Mouse (Mus musculus) embryonic facial prominence, embryonic 10.5 days (tissue): ENCODE results near the gene Zan. TPM values are rescaled to one million over a fixed set of nuclear protein-coding genes. Genes with fewer than 3 reads are reported as not detected.

Experiments used
- DNase-seq: peaks from one replicate; pipeline ENCODE4 v3.0.0-alpha.2; 2017; ENCODE audit warnings: low spot score
- H3K27ac ChIP-seq: fragments of 300-500 bp; sonication (generic); replicated peaks from 2 replicates; pipeline ENCODE4 v1.5.1; 2016; ENCODE audit warnings: mild to moderate bottlenecking
- H3K27me3 ChIP-seq: fragments of 300-500 bp; sonication (generic); replicated peaks from 2 replicates; pipeline ENCODE4 v1.6.1; 2016; ENCODE audit warnings: low read depth, mild to moderate bottlenecking; ENCODE audit not compliant: poor library complexity, severe bottlenecking
- H3K36me3 ChIP-seq: fragments of 300-500 bp; sonication (generic); replicated peaks from 2 replicates; pipeline ENCODE4 v1.6.1; 2016; ENCODE audit warnings: mild to moderate bottlenecking, moderate library complexity
- H3K4me1 ChIP-seq: fragments of 300-500 bp; sonication (generic); 2 replicates; pipeline ENCODE4 v1.6.1; 2016
- H3K4me3 ChIP-seq: fragments of 300-500 bp; sonication (generic); 2 replicates; pipeline ENCODE4 v1.5.1; 2016; ENCODE audit warnings: mild to moderate bottlenecking, moderate library complexity
- H3K9me3 ChIP-seq: fragments of 300-500 bp; sonication (generic); 2 replicates; pipeline ENCODE4 v1.6.1; 2016; ENCODE audit warnings: mild to moderate bottlenecking
- WGBS: fragments of 180-500 bp; shearing (Covaris S2); methylation state at CpG from one replicate; pipeline ENCODE4 v1.1.7; 2016; 5-methylcytosine and 5-hydroxymethylcytosine counted together
- polyA plus RNA-seq: library from polyadenylated mRNA; unstranded; fragments of >200 nt; fragmentation: Nextera tagmentation; extraction: Ambion mirVana; gene quantifications from 2 replicates; pipeline ENCODE4 v1.2.1, GENCODE M21; 2016

Gene Zan
- polyA plus RNA-seq, 1 experiment from 2014 or later: 0.16 TPM

DNA sequence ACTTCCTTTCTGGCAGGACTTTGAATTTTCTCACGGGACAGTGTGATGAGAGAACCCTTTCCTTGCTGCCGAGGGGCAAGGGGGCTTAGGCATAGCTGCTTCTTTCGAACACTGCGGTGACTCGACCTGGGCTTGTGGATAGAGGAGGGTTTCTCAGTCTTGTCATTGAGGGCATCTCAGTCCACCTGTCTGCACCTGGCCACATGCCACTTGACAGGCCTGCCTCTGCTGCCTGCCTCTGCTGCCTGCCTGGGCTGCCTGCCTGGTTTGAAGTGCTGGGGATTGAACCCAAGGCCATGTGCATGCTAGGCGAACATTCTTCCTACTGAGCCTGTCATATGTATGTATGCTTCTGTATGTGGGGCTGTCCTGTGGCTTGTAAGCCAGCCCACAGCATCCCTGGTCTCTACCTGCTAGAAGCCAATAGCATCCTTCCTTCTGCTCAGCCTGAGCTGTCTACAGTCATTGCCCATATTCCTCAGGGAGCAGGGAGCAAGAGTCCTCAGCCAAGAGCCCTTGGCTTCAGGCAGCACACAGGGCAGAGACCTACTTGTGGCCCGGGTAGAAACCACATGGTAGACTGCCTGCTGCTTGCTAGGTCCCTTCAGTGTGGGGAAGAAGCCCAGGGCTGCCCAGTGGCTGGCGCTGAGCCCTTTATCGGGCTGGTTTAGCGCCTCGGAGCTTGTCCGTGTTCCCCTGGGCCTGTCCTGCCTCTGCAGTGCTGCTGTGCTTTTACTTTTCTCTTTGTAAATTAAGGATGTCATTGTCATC, 37.3 kb upstream of the Zan start:
- Histone ChIP-seq H3K27me3 (no peaks in the 10 kb centered on the region), H3K36me3 (peaks cover 48% of the 10 kb centered on the region), H3K9me3 (no peaks in the 10 kb centered on the region), H3K27ac (no peak overlapping the region; the same call in 1 of the 2 replicates), H3K4me1 (peaks cover 50% of the 10 kb centered on the region), H3K4me3 (peak overlapping the region; percentile 30; the same call in 1 of the 2 replicates)
- 91% methylated on average over 12 of the region's 12 CpGs for WGBS
- DNase-seq: no peak

DNA sequence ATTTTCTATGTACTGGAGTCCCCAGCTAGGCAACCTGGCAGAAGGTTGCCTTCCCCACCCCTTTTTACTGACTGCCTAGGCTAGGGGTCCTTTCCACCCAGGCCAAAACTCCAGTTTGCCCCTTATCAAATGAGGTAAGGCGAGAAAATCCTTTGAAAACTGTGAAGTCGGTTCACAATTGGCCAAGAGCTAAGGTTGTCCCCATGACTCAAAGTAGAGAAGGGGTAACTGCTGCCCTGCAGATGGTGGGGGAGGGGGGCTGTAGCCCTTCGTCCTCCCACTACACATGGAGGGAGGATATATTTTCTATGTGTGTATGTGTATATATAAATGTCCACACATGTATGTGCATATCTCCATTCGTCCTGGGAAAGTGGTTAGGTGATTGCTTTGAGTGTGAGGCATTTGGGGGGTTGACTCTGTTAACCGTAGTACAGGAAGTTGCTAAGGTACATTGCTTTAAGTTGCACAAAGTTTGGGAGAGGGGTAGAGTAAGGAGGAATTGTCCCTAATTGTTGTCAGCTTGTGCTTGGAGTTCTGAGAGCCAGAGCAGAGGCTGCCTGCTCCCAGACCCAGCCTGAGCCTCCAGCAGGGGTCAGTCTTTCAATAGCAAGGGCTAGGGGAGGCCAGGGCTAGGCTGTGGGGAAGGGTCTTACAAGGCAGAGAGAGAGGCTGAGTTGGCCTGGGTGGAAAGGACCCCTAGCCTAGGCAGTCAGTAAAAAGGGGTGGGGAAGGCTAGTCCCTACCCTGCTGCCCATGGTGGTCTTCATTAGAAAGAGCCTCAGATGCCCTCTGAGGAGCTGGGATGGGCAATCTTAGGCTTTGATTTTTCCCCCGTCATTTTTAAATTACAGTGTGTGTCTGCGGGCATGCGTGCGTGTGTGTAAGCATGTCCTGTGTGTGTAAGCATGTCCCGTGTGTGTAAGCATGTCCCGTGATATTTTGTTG, 36.3 kb upstream of the Zan start:
- WGBS: 77% methylated on average over 11 of the region's 11 CpGs
- H3K27ac ChIP-seq: no peak overlapping the region
- peak overlapping the region; percentile 99; the same call in 1 of the 2 replicates for H3K4me3 ChIP-seq
- no peaks in the 10 kb centered on the region for H3K9me3 ChIP-seq
- peaks cover 50% of the 10 kb centered on the region for H3K4me1 ChIP-seq
- DNase-seq: peak; percentile 80
- no peaks in the 10 kb centered on the region for H3K27me3 ChIP-seq
- peaks cover 38% of the 10 kb centered on the region for H3K36me3 ChIP-seq

DNA sequence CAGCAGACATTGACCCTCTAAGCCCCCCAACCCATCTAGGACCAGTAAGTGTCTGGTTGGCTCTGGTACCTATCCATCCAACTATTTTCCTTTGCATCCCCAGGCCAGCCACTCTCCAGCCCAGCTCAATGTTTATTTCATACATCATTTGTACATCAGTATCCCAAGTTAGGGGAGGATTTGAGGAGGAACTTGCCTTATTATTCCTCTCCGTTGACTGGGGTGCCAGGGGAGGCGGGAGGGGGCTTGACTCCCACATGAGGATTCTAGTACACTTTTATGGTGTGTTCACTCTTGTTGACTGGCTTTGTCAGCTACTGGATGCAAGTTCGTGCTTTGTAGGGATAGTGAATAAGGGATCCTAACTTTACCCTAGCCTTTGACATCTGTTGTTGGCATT, 34.8 kb upstream of the Zan start:
- no peak for DNase-seq
- H3K36me3 ChIP-seq: peaks cover 24% of the 10 kb centered on the region
- WGBS: 80% methylated on average over 3 of the region's 3 CpGs
- peaks cover 50% of the 10 kb centered on the region for H3K4me1 ChIP-seq
- peak overlapping the region; percentile 99; the same call in 1 of the 2 replicates for H3K27ac ChIP-seq
- no peaks in the 10 kb centered on the region for H3K27me3 ChIP-seq
- no peaks in the 10 kb centered on the region for H3K9me3 ChIP-seq
- peak overlapping the region; percentile 99 for H3K4me3 ChIP-seq

DNA sequence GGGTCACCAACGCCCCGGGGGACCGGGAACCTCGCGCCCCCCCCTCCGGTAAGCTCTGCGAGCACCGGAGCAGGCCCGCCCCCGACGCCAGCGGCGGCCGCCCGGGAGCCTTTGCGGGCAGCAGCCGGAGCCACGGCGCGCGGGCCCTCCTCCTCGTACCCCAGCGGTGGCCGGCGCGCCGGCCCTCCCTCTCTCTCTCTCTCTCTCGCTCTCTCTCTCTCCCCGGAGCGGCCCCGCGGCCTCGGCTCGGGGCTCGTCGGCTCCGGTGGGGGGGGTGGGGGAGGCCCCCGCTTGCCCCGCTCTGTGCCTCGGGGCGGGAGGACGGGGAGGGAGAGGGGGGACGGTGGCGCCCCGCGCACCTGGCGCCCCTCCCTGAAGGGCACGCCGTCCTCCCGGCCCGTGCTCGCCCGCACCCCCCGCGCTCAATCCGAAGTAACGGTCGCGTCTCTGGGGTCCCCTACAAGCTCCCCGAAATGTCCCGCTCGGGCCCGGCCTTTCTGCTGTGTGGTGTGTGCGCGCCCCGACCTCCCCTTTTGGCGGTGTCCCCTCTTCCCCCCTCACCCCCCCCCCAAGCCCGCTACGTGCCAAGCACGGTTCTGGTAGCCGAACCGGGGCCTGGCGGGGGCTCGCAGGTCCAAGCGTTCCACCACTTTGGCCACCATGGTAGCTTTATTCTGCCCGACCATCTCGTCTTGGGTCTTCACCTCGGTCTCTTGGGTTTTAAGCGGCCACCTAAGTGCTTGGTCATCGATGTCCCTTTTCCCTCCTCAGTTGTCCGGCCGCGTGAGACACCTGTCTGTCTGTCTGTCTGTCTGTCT, 33.9 kb upstream of the Zan start:
- H3K4me3 ChIP-seq: peak overlapping the region; percentile 99
- H3K4me1 ChIP-seq: peaks cover 47% of the 10 kb centered on the region
- H3K27ac ChIP-seq: peak overlapping the region; percentile 99
- 1% methylated on average over 77 of the region's 83 CpGs for WGBS
- H3K27me3 ChIP-seq: no peaks in the 10 kb centered on the region
- H3K9me3 ChIP-seq: no peaks in the 10 kb centered on the region
- no peak for DNase-seq
- H3K36me3 ChIP-seq: peaks cover 23% of the 10 kb centered on the region

DNA sequence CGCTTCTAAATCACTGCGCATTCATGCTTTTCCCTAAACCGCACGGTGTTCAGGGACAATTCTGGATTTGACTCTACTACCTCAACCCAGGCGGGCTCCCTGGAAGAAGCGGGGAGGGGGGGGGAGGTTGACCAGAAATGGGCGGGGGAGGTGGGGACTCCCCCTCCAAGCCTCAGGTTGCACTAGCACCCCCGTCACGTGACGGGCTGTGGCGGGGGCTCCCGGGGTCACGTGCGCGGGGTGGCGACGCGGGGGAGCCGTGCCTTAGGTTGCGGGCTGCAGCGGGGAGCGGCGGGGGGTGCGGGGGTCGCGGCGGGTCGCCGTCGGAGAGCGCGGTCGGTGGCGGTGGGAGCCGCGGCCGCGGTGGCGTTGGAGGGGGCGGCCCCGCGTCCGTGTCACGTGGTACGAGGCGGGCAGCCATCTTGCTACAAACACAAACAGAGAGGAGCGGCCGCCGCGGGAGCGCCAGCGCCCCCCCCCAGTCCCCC, 33.2 kb upstream of the Zan start:
- Histone ChIP-seq H3K4me1 (peaks cover 46% of the 10 kb centered on the region), H3K27me3 (no peaks in the 10 kb centered on the region), H3K9me3 (no peaks in the 10 kb centered on the region), H3K4me3 (peak overlapping the region; percentile 99), H3K36me3 (peaks cover 21% of the 10 kb centered on the region), H3K27ac (peak overlapping the region; percentile 99)
- WGBS: 1% methylated on average over 52 of the region's 52 CpGs
- DNase-seq: peak; percentile 89

DNA sequence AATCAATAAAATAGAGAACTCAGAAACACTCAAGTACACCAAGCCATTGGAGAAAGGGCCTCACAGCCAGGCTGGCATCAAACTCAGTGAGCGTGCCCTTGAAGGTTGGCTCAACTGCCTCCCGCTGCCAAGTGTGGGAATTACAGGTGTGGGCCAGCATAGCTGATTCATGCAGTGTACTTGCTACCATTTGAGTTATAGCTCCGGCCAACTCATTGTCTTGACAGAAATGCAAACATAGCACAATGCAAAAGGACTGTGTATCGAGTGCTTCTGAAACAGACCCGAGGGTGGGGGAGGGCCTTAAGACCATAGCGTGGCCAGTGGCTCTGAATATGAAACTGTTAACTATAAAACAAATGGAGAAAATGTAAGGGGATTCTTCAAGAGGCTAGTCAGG, 27.2 kb upstream of the Zan start:
- peaks cover 17% of the 10 kb centered on the region for H3K4me1 ChIP-seq
- no peak overlapping the region for H3K4me3 ChIP-seq
- H3K27me3 ChIP-seq: no peaks in the 10 kb centered on the region
- WGBS: 87% methylated on average over 6 of the region's 6 CpGs
- H3K9me3 ChIP-seq: no peaks in the 10 kb centered on the region
- DNase-seq: no peak
- peaks cover 18% of the 10 kb centered on the region for H3K36me3 ChIP-seq
- H3K27ac ChIP-seq: no peak overlapping the region

DNA sequence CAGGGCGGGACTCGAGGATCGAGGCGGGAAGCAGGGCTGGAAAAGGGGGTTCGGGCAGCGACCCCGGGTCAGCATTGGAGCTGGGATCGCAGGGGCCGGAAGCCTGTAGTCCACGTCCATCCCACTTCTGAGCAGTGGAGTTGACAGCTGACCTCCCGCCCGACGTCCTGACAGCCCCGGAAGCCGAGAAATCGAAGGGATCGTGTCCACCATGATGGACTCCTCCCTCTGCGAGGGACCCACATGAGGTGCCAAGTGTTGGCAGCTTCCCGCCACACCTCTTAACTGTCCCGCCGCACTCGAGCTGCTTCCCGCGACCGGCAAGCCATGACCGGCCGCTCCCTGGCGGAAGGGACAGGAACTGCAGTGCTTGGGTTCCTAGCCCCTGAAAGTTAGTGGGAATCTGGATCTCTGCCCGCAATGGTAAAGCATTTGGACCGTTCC, 25.8 kb upstream of the Zan start:
- Histone ChIP-seq H3K4me1 (peaks cover 17% of the 10 kb centered on the region), H3K4me3 (peak overlapping the region; percentile 79), H3K36me3 (peaks cover 18% of the 10 kb centered on the region), H3K27me3 (no peaks in the 10 kb centered on the region), H3K9me3 (no peaks in the 10 kb centered on the region), H3K27ac (peak overlapping the region; percentile 97)
- peak; percentile 90 for DNase-seq
- 1% methylated on average over 30 of the region's 30 CpGs for WGBS

DNA sequence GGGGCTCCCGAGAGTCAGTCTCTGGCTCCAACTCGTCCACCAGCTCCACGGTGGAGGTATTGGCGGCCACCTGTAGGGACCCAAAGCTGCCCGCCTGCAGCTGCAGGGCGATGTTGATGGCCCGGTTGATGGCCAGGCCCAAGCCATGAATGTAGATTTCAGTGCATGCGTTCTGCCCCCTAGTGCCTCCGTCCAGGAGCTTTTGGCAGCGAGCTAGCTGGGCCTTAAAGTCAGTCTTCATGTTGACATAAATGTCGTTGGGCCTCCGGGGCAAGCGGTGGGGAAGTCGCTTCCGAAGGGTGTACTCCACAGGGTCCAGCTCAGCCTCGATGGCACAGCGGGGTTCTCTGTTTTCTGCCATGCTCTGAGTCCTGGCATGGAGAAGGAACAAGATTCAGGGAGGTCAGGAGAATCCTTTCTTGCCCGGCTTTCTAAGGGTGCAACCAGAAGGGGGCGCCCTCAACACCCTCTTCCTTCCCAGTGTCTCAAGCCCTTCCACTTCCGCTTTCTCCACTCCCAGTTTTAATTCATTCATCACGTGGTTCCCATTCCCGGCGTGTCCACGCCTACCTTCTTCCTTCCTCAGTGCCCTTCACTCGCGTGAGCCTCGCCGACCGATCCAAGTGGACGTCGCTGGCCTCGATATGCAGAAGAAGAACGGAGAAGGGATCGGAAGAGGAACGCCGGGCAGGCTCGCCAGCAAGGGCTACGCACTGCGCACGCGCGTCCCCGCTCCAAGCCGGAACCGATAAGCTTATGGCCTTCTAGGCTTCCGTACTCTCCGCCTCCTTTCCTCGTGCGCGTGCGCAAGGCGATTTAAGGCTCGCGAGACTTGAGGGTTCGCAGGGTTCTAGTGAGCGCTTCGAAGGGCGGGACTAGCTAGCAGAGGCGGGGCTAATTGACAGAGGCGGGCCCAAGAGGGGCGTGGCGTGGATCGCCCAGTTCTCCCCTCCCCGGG, 25.1 kb upstream of the Zan start, which contains the start of gene Pop7:
Gene Pop7, minus strand, starts transcription at position 810 of the 958 bp plus-strand sequence.
- peaks cover 17% of the 10 kb centered on the region for H3K4me1 ChIP-seq
- peaks cover 18% of the 10 kb centered on the region for H3K36me3 ChIP-seq
- 3% methylated on average over 64 of the region's 64 CpGs for WGBS
- H3K4me3 ChIP-seq: peak within 1 kb of the TSS; percentile 79
- DNase-seq: peak; percentile 99
- no peaks in the 10 kb centered on the region for H3K9me3 ChIP-seq
- no peaks in the 10 kb centered on the region for H3K27me3 ChIP-seq
- peak within 1 kb of the TSS; percentile 97 for H3K27ac ChIP-seq

DNA sequence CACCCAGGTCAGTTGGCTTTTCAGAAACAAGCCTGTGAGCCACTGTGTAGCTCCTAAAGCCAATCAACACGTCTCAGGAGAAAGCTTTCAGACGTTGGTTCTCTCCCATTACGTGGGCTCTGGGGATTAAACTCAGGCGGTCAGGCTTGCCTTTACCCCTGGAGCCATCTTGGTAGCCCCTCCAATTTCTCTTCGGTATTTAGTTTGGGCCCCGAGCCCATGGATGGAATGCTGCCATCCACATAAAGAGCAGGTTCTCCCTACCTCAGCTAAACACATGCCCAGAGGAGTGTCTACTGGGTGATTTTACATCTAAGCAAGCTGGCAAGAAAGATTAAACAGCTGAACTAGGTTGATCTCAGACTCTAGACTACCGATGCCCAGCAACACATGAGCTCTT, 23.3 kb upstream of the Zan start:
- Histone ChIP-seq H3K9me3 (no peaks in the 10 kb centered on the region), H3K4me1 (peaks cover 17% of the 10 kb centered on the region), H3K4me3 (no peak overlapping the region), H3K27ac (no peak overlapping the region), H3K27me3 (no peaks in the 10 kb centered on the region), H3K36me3 (peaks cover 18% of the 10 kb centered on the region)
- 94% methylated on average over 7 of the region's 7 CpGs for WGBS
- DNase-seq: no peak

DNA sequence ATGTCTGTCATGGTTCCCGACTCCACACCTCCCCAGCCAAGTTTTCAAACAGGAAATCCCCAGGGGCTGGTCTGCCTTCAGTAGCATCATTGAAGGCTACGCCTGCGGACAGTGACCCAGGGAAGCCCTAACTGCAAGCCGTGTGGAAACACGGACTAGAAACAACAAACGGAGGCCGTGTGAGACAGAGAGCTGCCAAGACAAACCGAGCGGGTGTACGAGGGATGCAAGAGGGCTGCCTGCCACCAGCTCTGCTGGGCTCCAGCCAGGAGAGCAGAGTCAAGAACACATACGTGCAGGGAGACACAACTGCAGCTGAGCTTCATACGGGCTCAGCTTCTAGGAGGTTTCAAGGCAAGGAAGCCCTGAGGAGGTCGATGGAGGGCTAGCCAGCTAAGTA, 17.0 kb upstream of the Zan start:
- Histone ChIP-seq H3K9me3 (no peaks in the 10 kb centered on the region), H3K27ac (no peak overlapping the region), H3K27me3 (no peaks in the 10 kb centered on the region), H3K4me3 (no peak overlapping the region), H3K4me1 (no peaks in the 10 kb centered on the region), H3K36me3 (no peaks in the 10 kb centered on the region)
- DNase-seq: no peak
- WGBS: 76% methylated on average over 13 of the region's 13 CpGs

DNA sequence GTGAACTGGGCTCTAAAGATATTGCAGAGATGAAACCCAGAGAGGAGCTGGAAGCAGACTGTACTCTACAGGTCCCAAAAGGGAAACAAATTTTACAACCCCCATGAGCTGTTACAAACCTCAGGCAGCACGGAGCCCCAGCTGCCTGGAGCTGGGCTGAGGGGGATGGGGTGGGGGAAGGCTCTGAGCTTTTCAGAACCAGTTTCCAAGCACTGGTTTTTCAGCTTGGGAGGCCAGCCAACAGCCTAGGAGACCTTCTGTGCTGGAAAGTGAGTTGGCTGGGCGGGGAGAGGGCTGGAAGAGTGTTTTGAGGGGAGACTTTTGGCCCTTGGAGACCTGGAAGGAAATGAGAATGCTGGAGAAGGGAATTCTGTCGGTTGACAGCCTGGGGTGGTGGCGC, 14.7 kb upstream of the Zan start:
- Histone ChIP-seq H3K27me3 (peaks cover 6% of the 10 kb centered on the region; the same call in 1 of the 2 replicates), H3K27ac (no peak overlapping the region), H3K9me3 (no peaks in the 10 kb centered on the region), H3K4me1 (no peaks in the 10 kb centered on the region), H3K4me3 (no peak overlapping the region), H3K36me3 (no peaks in the 10 kb centered on the region)
- no peak for DNase-seq
- 69% methylated on average over 4 of the region's 4 CpGs for WGBS
